Mouse (Mus musculus) adrenal gland (tissue): ENCODE data around the gene Mrpl49.

Experiments
- microRNA-seq, 2 experiments: library from miRNA; unstranded; fragments of <30 nt; microRNA quantifications; one replicate each; pipeline ENCODE4; 2019

Mrpl49 gene

Small RNA genes within 50 kb of the gene (microRNA-seq; reads per million reads assigned to microRNA genes)
- gene Mir6988, result 1.0 to 2.2 reads per million in 2 experiments
